Mouse (Mus musculus) heart, postnatal 0 days (tissue): ENCODE results near the gene B4galnt1. TPM values are rescaled to one million over a fixed set of nuclear protein-coding genes. Genes with fewer than 3 reads are reported as not detected.
"Not testable (repeated sequence)": the region's sequence is repeated elsewhere in the genome, so short reads cannot be mapped to it uniquely, and the experiment has no call there.

Source experiments
- ATAC-seq: fragments of 200-750 bp; cut with Nextera tagmentation; 2 replicates; pipeline ENCODE4 v1.8.0; 2017; ENCODE audit warnings: low read depth, moderate number of reproducible peaks, moderate library complexity; ENCODE audit not compliant: insufficient read depth
- DNase-seq: peaks from one replicate; pipeline ENCODE4 v3.0.0-alpha.2; 2016; ENCODE audit warnings: low spot score
- H3K27ac ChIP-seq: fragments of 300-500 bp; sonication (generic); 2 replicates; pipeline ENCODE4 v1.5.1; 2014; ENCODE audit warnings: low read depth, mild to moderate bottlenecking
- H3K27me3 ChIP-seq: fragments of 300-500 bp; sonication (generic); 2 replicates; pipeline ENCODE4 v1.6.1; 2014; ENCODE audit warnings: low read length, mixed read lengths; ENCODE audit not compliant: control insufficient read depth, insufficient read depth
- H3K36me3 ChIP-seq: fragments of 300-500 bp; sonication (generic); replicated peaks from 2 replicates; pipeline ENCODE4 v1.6.1; 2014; ENCODE audit warnings: low read length, mixed read lengths; ENCODE audit not compliant: control insufficient read depth, insufficient read depth
- H3K4me1 ChIP-seq: fragments of 300-500 bp; sonication (generic); 2 replicates; pipeline ENCODE4 v1.6.1; 2014; ENCODE audit warnings: antibody characterized with exemption; ENCODE audit not compliant: control insufficient read depth, insufficient read depth
- H3K4me2 ChIP-seq: fragments of 300-500 bp; sonication (generic); 2 replicates; pipeline ENCODE4 v1.6.1; 2014; ENCODE audit warnings: low read depth, mild to moderate bottlenecking, low read length, moderate library complexity
- H3K4me3 ChIP-seq: fragments of 300-500 bp; sonication (generic); 2 replicates; pipeline ENCODE4 v1.5.1; 2014; ENCODE audit warnings: low read depth, low read length
- H3K9ac ChIP-seq: fragments of 300-500 bp; sonication (generic); replicated peaks from 2 replicates; pipeline ENCODE4 v1.6.1; 2014; ENCODE audit warnings: low read depth, low read length, mixed read lengths
- H3K9me3 ChIP-seq: fragments of 300-500 bp; sonication (generic); replicated peaks from 2 replicates; pipeline ENCODE4 v1.6.1; 2016; ENCODE audit warnings: low read length; ENCODE audit not compliant: control insufficient read depth
- CTCF ChIP-seq: IDR thresholded peaks from 2 replicates; pipeline ENCODE4 v1.5.1; 2016; ENCODE audit warnings: antibody characterized with exemption, control low read depth, low read depth
- EP300 ChIP-seq: IDR thresholded peaks from 2 replicates; pipeline ENCODE4 v1.6.1; 2016; ENCODE audit warnings: antibody characterized with exemption, low read depth
- WGBS: fragments of 180-500 bp; shearing (Covaris S2); extraction: QIAGEN DNeasy Blood & Tissue Kit; methylation state at CpG from one replicate; pipeline ENCODE4 v1.1.7; 2014; 5-methylcytosine and 5-hydroxymethylcytosine counted together
- polyA plus RNA-seq: library from polyadenylated mRNA; unstranded; fragments of >200 nt; fragmentation: Nextera tagmentation; extraction: Ambion mirVana; gene quantifications from 2 replicates; pipeline ENCODE4 v1.2.1, GENCODE M21; 2015
- total RNA-seq: library from RNA; depleted of rRNA; stranded (reverse); fragments of >200 nt; gene quantifications from 2 replicates; pipeline ENCODE4 v1.2.3, GENCODE M21; 2014; ENCODE audit warnings: low replicate concordance

The B4galnt1 gene
- total and polyA plus RNA-seq, 2 experiments from 2014 or later, result 0.72 to 2.3 TPM

GRCm38 (mm10) chr10:127143228-127143627, 21.8 kb upstream of the B4galnt1 start:
- WGBS, result 79% methylated on average over 8 of the region's 8 CpGs
- no peak for ATAC-seq

DNA sequence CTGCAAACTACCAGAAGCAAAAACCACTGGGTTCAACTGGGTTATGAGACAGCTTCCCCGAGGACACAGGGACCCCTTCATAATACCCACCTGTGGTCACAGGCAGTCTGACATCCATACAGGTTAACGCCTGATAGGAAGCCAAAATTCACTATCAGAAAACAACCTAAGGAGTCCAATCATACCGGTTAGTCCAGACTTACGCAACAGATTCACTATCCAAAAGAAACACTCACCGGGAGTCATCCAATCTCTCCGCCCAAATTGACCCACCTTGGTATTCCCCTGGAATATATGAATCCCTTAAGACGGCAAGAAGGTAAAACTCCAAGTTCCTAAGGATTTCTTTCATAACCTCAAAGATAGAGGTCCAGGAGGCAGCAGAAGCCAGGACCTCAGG, 20.5 kb upstream of the B4galnt1 start:
- Histone ChIP-seq H3K9me3 (no peaks in the 10 kb centered on the region), H3K4me1 (0 out of 2 replicates have a peak, but pooled peaks cover 4% of the 10 kb centered on the region), H3K4me3 (no peak overlapping the region), H3K27me3 (no peaks in the 10 kb centered on the region), H3K9ac (no peak overlapping the region), H3K4me2 (no peak overlapping the region), H3K36me3 (no peaks in the 10 kb centered on the region), H3K27ac (no peak overlapping the region)
- ATAC-seq (no peak), DNase-seq (no peak)
- TF ChIP-seq CTCF (no peak), EP300 (no peak)
- 84% methylated on average over 7 of the region's 7 CpGs for WGBS

More at GRCm38 (mm10) chr10:127143228-127143627, 21.8 kb upstream of the B4galnt1 start:
- Histone ChIP-seq H3K36me3 (no peaks in the 10 kb centered on the region), H3K4me3 (no peak overlapping the region), H3K9ac (no peak overlapping the region), H3K9me3 (no peaks in the 10 kb centered on the region), H3K4me1 (0 out of 2 replicates have a peak, but pooled peaks cover 4% of the 10 kb centered on the region), H3K27ac (no peak overlapping the region), H3K27me3 (no peaks in the 10 kb centered on the region), H3K4me2 (no peak overlapping the region)
- TF ChIP-seq CTCF (no peak), EP300 (no peak)
- DNase-seq, result no peak

DNA sequence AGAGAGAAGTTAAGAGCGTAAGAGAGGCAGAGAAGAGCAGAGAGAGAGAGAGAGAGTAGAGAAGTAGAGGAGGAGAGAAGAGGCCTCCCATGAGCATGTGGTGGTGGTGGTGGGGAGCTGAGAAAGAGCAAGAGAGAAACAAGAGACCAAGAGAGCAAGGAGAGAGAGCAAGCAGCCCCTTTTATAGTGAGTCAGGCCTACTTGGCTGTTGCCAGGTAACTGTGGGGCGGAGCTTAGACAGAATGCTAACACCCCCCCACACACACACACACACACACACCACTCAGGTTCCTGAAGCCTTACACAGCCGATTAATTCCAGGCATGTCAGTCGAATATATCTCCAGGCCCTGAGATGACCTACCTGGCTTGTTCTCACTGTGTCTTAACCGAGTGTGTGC, 19.7 kb upstream of the B4galnt1 start:
- TF ChIP-seq EP300, result no peak
- TF ChIP-seq CTCF, result no peak
- DNase-seq (no peak), ATAC-seq (no peak)

GRCm38 (mm10) chr10:127147135-127147534, 17.9 kb upstream of the B4galnt1 start:
- TF ChIP-seq CTCF, result no peak
- 0 out of 2 replicates have a peak, but pooled peaks have one; percentile 37 for TF ChIP-seq EP300
- 57% methylated on average over 6 of the region's 6 CpGs for WGBS
- Histone ChIP-seq H3K27ac (no peak overlapping the region), H3K36me3 (no peaks in the 10 kb centered on the region), H3K9me3 (no peaks in the 10 kb centered on the region), H3K9ac (no peak overlapping the region), H3K27me3 (no peaks in the 10 kb centered on the region), H3K4me2 (no peak overlapping the region), H3K4me1 (0 out of 2 replicates have a peak, but pooled peaks cover 4% of the 10 kb centered on the region), H3K4me3 (no peak overlapping the region)
- peak; percentile 64 for DNase-seq
- peak; percentile 60; the same call in 1 of the 2 replicates for ATAC-seq

More for the DNA sequence above, 19.7 kb upstream of the B4galnt1 start:
- no peak overlapping the region for H3K4me2 ChIP-seq
- no peaks in the 10 kb centered on the region for H3K9me3 ChIP-seq
- H3K4me1 ChIP-seq, result 0 out of 2 replicates have a peak, but pooled peaks cover 4% of the 10 kb centered on the region
- H3K9ac ChIP-seq, result no peak overlapping the region
- no peaks in the 10 kb centered on the region for H3K27me3 ChIP-seq
- 76% methylated on average over 5 of the region's 5 CpGs for WGBS
- H3K36me3 ChIP-seq, result no peaks in the 10 kb centered on the region
- no peak overlapping the region for H3K4me3 ChIP-seq
- no peak overlapping the region for H3K27ac ChIP-seq

DNA sequence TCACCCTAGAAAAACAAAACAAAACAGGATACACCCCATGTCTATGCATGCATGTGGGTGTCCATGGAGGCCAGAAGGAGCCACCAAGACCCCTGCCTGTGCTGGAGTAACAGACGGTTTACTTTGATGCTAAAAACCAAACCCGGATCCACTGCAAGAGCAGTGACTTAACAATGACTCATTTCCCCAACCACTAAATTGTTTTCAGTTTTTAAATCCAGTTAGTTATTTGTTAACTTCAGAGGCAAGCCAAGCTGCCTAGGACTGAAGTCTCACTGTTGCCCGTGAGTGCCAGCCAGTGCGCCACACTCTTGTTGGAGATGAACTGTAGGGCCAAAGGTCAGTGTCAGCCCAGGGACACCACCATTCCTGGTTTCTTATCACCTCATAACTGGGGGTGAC, 14.6 kb upstream of the B4galnt1 start:
- Histone ChIP-seq H3K9ac (no peak overlapping the region), H3K4me3 (no peak overlapping the region), H3K27me3 (no peaks in the 10 kb centered on the region), H3K9me3 (no peaks in the 10 kb centered on the region), H3K36me3 (no peaks in the 10 kb centered on the region), H3K4me1 (0 out of 2 replicates have a peak, but pooled peaks cover 4% of the 10 kb centered on the region), H3K27ac (no peak overlapping the region), H3K4me2 (no peak overlapping the region)
- TF ChIP-seq EP300, result no peak
- TF ChIP-seq CTCF, result no peak
- 79% methylated on average over 4 of the region's 4 CpGs for WGBS
- DNase-seq, result no peak
- ATAC-seq, result no peak

- not testable (repeated sequence) for H3K9ac ChIP-seq, H3K27me3 ChIP-seq, H3K4me2 ChIP-seq, H3K9me3 ChIP-seq, ATAC-seq, H3K4me3 ChIP-seq, H3K36me3 ChIP-seq, H3K4me1 ChIP-seq, H3K27ac ChIP-seq, DNase-seq
- 77% methylated on average over 3 of the region's 3 CpGs for WGBS
Measured at GRCm38 (mm10) chr10:127151233-127151632, 13.8 kb upstream of the B4galnt1 start.

DNA sequence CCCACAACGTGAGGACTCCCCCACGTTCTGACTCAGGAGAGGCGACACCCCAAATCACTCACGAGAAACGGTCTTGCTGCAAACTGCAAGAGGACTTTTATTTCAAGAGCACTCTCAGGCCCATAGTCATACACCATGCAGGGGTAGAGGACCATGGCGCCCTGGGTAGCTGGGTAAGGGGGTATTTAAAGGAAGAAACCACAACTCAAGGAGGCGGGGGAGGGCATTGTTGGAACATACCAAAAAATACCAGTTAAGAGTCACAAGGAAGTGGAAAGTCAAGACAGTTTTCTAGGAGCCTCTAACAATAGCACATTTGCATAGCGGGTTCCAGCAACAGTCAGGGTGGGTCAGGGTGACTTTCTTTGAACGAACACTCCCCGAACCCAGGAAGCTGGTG, 12.5 kb upstream of the B4galnt1 start:
- not testable (repeated sequence) for DNase-seq, H3K27me3 ChIP-seq, H3K27ac ChIP-seq, H3K9ac ChIP-seq, H3K4me2 ChIP-seq, H3K4me3 ChIP-seq, H3K36me3 ChIP-seq, H3K4me1 ChIP-seq, H3K9me3 ChIP-seq, ATAC-seq
- 78% methylated on average over 10 of the region's 10 CpGs for WGBS
